Mouse (Mus musculus) intestine, embryonic 16.5 days (tissue): ENCODE measurements at regions not wholly inside any gene's neighbourhood (a gene's known extent, or its start where the extent isn't known, plus 50 kb on each side); places are given as distances from the start of the nearest gene placed in this dataset.

ENCODE experiments used
- ATAC-seq: fragments of 200-750 bp; cut with Nextera tagmentation; 2 replicates; pipeline ENCODE4 v1.8.0; 2017; ENCODE audit warnings: moderate TSS enrichment, moderate library complexity
- H3K27ac ChIP-seq: fragments of 300-500 bp; sonication (generic); 2 replicates; pipeline ENCODE4 v1.5.1; 2014; ENCODE audit warnings: mild to moderate bottlenecking, low read length
- H3K27me3 ChIP-seq: fragments of 300-500 bp; sonication (generic); replicated peaks from 2 replicates; pipeline ENCODE4 v1.6.1; 2014; ENCODE audit warnings: low read length, control low read depth, mixed read lengths; ENCODE audit not compliant: control insufficient read depth, insufficient read depth
- H3K36me3 ChIP-seq: fragments of 300-500 bp; sonication (generic); 2 replicates; pipeline ENCODE4 v1.6.1; 2014; ENCODE audit warnings: low read length, control low read depth; ENCODE audit not compliant: control insufficient read depth, insufficient read depth
- H3K4me1 ChIP-seq: fragments of 300-500 bp; sonication (generic); 2 replicates; pipeline ENCODE4 v1.6.1; 2014; ENCODE audit warnings: low read length, control low read depth, mixed read lengths; ENCODE audit not compliant: control insufficient read depth, insufficient read depth
- H3K4me2 ChIP-seq: fragments of 300-500 bp; sonication (generic); 2 replicates; pipeline ENCODE4 v1.6.1; 2014; ENCODE audit warnings: low read depth, low read length, control low read depth
- H3K4me3 ChIP-seq: fragments of 300-500 bp; sonication (generic); 2 replicates; pipeline ENCODE4 v1.5.1; 2014; ENCODE audit warnings: mild to moderate bottlenecking, low read length
- H3K9ac ChIP-seq: fragments of 300-500 bp; sonication (generic); 2 replicates; pipeline ENCODE4 v1.6.1; 2014; ENCODE audit warnings: low read depth, low read length
- H3K9me3 ChIP-seq: fragments of 300-500 bp; sonication (generic); 2 replicates; pipeline ENCODE4 v1.6.1; 2016; ENCODE audit warnings: low read length, control low read depth; ENCODE audit not compliant: control insufficient read depth
- WGBS: fragments of 180-500 bp; shearing (Covaris S2); extraction: QIAGEN DNeasy Blood & Tissue Kit; methylation state at CpG from one replicate; pipeline ENCODE4 v1.1.7; 2014; 5-methylcytosine and 5-hydroxymethylcytosine counted together

DNA sequence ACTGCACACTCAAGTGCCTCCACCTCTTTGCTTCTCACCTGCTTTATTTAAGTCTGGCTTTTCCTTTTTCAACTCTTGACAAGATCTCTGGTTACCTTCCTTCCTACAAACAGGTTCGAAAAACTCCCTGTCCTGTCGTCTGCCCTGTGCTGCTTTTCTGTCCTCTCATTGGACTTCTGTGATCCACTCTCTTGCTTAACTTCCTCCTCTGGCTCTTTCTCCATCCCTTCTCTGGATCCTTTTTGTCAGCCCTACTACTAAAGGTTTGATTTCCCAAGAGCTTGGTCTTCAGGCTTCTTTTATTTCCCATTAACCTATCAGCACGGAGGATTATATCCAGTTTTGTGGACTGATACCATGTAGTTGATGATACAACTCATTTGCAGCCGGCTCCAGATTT is 149.8 kb downstream of the Satb1 start:
- no peaks in the 10 kb centered on the region for H3K36me3 ChIP-seq
- no peak overlapping the region for H3K27ac ChIP-seq
- no peak overlapping the region for H3K9ac ChIP-seq
- no peak overlapping the region for H3K4me2 ChIP-seq
- H3K9me3 ChIP-seq, result no peaks in the 10 kb centered on the region
- H3K4me3 ChIP-seq, result no peak overlapping the region
- H3K27me3 ChIP-seq, result no peaks in the 10 kb centered on the region
- H3K4me1 ChIP-seq, result no peaks in the 10 kb centered on the region
- WGBS, result 81% methylated on average over 4 of the region's 4 CpGs
- ATAC-seq, result no peak

DNA sequence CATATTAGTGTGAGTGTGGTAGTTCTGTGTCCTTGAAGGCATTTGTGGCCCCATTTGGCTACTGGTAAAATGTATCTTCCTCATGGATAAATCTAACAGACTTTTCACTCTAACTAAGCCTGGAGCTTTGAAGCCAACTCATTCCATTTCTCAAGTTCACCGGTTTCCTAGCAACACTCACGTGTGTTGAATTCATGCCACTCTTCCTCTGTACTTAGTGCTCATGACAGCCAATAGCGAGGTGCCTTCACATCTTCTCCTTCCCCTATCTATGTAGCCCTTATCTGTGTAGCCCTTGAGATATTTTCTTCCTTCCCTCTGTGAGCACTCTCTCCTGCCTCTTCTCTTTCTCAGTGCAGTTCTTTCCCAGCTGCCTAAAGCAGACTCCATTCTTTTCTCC is 150.7 kb downstream of the Satb1 start:
- Histone ChIP-seq H3K27me3 (no peaks in the 10 kb centered on the region), H3K9ac (no peak overlapping the region), H3K4me3 (no peak overlapping the region), H3K4me2 (no peak overlapping the region), H3K4me1 (no peaks in the 10 kb centered on the region), H3K27ac (no peak overlapping the region), H3K36me3 (no peaks in the 10 kb centered on the region), H3K9me3 (no peaks in the 10 kb centered on the region)
- ATAC-seq, result no peak
- WGBS, result 75% methylated on average over 3 of the region's 3 CpGs

DNA sequence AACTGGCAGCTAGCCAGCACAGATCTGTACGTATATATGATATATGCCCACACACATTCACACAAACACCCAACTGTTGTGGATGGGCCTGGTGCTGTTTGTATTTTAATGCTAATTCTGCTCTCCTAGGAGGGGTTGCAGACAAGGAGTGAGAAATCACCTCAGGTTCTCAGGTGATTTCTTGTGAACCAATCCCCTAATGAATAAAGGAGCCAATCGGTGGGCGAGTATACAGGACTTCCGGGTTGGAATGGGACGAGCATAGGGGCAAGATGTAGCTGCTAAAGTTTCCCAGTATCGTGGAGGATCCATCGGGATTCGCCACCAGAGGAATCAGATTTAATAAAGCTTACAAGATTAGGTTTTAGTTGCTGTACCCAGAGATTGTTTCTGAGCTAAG is 155.6 kb downstream of the Satb1 start:
- Histone ChIP-seq H3K27me3 (no peaks in the 10 kb centered on the region), H3K9me3 (no peaks in the 10 kb centered on the region), H3K4me2 (no peak overlapping the region), H3K9ac (no peak overlapping the region), H3K27ac (no peak overlapping the region), H3K4me1 (no peaks in the 10 kb centered on the region), H3K36me3 (no peaks in the 10 kb centered on the region), H3K4me3 (no peak overlapping the region)
- no peak for ATAC-seq
- 89% methylated on average over 8 of the region's 8 CpGs for WGBS

DNA sequence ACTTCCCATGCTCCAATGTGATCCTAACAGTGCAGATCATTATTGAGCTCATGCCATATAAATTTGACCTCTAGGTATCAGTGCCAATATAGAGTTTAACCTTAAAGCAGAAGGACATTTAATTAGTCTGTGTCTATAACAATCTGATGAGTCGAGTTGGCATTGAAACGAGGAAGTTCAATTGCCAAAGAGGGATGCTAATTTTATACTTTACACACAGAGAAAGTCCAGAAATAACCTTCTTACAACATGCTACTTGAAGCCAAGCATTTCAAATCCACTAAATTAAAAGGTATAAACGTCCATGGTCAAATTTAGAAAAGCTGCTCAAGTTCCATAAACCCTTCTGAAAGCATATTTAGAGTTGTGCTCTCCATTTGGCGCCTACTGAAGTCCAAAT is 174.7 kb downstream of the Satb1 start:
- Histone ChIP-seq H3K36me3 (no peaks in the 10 kb centered on the region), H3K9me3 (no peaks in the 10 kb centered on the region), H3K4me3 (no peak overlapping the region), H3K9ac (no peak overlapping the region), H3K27ac (no peak overlapping the region), H3K4me1 (no peaks in the 10 kb centered on the region), H3K4me2 (no peak overlapping the region), H3K27me3 (no peaks in the 10 kb centered on the region)
- ATAC-seq, result no peak
- 79% methylated on average over 4 of the region's 4 CpGs for WGBS

DNA sequence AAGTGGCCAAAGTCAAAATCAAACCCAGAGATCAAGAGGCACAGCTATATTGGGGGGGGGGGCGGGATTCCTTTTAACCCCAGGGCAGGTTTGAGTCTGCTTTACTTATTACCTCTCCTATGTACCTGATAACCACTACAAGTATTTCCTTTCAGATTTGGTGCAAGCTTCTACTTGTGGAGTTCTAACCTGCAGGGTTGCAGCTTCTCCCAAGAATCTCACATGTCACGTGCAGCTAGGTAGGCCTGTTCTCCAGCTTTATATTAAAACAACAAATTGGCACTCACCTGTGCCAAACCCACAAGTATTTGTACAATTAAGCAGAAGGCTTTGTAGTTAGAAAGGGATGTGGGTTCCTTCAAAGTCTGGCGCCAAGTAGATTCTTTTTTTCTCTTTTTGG is 179.2 kb downstream of the Satb1 start:
- Histone ChIP-seq H3K9ac (no peak overlapping the region), H3K4me1 (no peaks in the 10 kb centered on the region), H3K27ac (no peak overlapping the region), H3K4me3 (no peak overlapping the region), H3K27me3 (no peaks in the 10 kb centered on the region), H3K4me2 (no peak overlapping the region), H3K36me3 (no peaks in the 10 kb centered on the region), H3K9me3 (no peaks in the 10 kb centered on the region)
- 81% methylated on average over 3 of the region's 3 CpGs for WGBS
- ATAC-seq, result no peak

DNA sequence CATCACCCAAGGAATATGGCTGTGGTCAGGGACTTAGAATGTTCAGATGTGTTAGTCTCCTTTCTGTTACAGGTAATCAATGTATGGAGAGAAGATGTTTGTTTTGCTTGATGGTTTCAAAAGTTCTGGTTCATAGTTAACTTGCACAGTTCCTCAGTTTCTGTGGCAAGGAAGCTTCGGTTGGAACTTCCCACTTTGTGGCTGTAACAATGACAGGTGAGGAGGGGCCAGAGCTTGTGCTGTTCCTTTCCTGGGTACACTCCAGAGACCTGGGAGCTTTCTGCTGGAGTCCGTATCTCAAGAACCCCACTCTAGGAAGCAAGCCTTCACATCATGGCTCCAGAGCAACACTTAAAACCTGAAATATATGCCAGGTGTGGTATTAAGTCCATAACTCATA is 181.2 kb downstream of the Satb1 start:
- ATAC-seq, result no peak
- H3K4me3 ChIP-seq, result no peak overlapping the region
- H3K27me3 ChIP-seq, result no peaks in the 10 kb centered on the region
- no peak overlapping the region for H3K4me2 ChIP-seq
- no peaks in the 10 kb centered on the region for H3K9me3 ChIP-seq
- no peaks in the 10 kb centered on the region for H3K4me1 ChIP-seq
- H3K27ac ChIP-seq, result no peak overlapping the region
- no peak overlapping the region for H3K9ac ChIP-seq
- no peaks in the 10 kb centered on the region for H3K36me3 ChIP-seq
- 86% methylated on average over 2 of the region's 2 CpGs for WGBS

DNA sequence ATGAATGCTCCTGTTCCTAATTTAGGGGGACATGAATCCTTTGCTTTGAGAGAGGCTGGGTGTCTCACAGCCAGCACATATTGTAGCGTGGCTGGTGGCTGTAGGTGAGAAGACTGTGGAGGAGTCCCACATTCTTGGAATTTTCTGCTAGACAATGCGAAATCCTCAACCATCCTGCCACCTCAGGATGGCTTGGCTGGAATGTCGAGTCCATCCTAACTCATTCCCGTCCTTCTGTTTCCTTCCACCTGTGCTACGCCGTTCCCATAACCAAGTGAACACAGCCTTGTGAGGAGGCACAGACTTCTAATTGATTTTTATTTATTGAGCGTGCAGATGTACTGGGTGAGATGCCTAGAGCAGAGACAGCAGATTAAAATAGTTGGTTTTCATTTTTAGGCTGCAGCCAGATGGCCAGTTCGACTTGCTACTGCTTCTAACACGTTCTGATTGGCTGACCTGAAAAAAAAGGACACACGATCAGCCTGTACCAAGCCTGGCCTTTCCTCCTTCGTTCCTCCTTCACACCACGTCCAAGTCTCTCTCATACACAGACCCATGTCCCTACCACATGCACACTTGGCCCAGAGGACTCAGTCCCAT is 183.8 kb downstream of the Satb1 start:
- no peak overlapping the region for H3K27ac ChIP-seq
- no peaks in the 10 kb centered on the region for H3K4me1 ChIP-seq
- no peaks in the 10 kb centered on the region for H3K36me3 ChIP-seq
- H3K4me3 ChIP-seq, result no peak overlapping the region
- no peaks in the 10 kb centered on the region for H3K27me3 ChIP-seq
- H3K9ac ChIP-seq, result no peak overlapping the region
- no peak for ATAC-seq
- 78% methylated on average over 12 of the region's 12 CpGs for WGBS
- no peak overlapping the region for H3K4me2 ChIP-seq
- no peaks in the 10 kb centered on the region for H3K9me3 ChIP-seq

DNA sequence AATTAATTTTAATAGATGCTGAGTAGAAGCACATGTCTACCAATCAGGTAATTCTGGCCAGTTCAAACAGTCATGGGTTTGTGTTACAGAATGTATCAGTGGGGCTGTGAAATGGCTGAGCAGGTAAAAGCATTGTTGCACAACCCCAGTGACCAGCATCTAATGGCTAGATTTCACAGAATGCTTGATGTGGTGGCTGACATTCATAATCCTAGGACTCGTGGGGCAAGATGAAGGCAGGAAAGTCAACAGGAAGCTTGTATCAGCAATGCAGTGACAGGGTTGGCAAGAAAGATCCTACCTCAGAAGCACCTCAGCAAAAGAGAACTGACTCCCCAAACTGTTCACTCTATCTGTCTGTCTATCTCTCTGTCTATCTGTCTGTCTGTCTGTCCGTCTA is 186.7 kb downstream of the Satb1 start:
- Histone ChIP-seq H3K9ac (no peak overlapping the region), H3K27ac (no peak overlapping the region), H3K4me1 (no peaks in the 10 kb centered on the region), H3K4me2 (no peak overlapping the region), H3K27me3 (no peaks in the 10 kb centered on the region), H3K9me3 (no peaks in the 10 kb centered on the region), H3K4me3 (no peak overlapping the region), H3K36me3 (no peaks in the 10 kb centered on the region)
- ATAC-seq, result no peak
- 78% methylated on average over 2 of the region's 2 CpGs for WGBS

DNA sequence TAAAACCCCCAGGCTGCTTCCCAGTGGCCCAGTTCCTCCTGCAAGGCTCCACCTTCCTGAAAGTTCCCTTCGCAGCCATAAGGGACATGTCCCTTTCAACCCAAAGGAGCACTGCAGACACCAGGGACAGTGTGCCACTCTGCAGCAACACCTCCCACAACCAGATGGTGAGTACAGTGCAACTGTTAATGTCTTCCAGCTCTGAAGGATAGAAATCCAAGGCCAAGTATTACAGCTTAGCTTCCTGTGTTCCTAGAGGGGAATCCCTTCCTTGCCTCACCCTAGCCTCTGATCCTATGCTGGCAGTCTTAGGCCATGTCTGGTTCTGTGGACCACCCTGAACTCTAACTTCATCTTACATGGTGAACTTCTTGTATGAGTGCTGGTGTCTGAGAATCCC is 187.2 kb downstream of the Satb1 start:
- Histone ChIP-seq H3K4me2 (no peak overlapping the region), H3K27ac (no peak overlapping the region), H3K9me3 (no peaks in the 10 kb centered on the region), H3K36me3 (no peaks in the 10 kb centered on the region), H3K27me3 (no peaks in the 10 kb centered on the region), H3K4me1 (no peaks in the 10 kb centered on the region), H3K4me3 (no peak overlapping the region), H3K9ac (no peak overlapping the region)
- ATAC-seq, result no peak
- WGBS, result 65% methylated on average over 1 of the region's 1 CpGs

DNA sequence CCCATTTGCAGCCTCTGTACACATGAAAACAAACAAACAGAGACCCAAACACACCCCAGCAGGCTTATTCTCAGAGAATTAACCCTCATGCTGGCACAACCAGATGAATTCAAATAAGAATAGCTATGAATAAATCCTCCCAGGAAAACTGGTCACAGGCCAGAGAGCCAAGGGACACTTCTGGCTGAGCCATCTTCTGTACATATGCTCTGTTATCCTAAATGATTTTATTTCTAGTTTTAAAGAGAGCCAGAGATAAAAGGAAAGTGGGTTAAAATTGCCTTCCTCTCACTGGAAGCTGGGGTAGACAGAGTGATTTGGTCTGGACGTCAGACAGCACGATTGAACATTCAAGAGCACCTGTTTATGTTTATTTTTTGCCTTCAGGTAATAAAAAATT is 190.4 kb downstream of the Satb1 start:
- Histone ChIP-seq H3K4me2 (no peak overlapping the region), H3K9ac (no peak overlapping the region), H3K4me1 (no peaks in the 10 kb centered on the region), H3K36me3 (no peaks in the 10 kb centered on the region), H3K27me3 (no peaks in the 10 kb centered on the region), H3K9me3 (no peaks in the 10 kb centered on the region), H3K27ac (no peak overlapping the region), H3K4me3 (no peak overlapping the region)
- ATAC-seq, result no peak
- 40% methylated on average over 2 of the region's 2 CpGs for WGBS
